Mouse (Mus musculus): ENCODE measurements around the gene Olfr270. TPM values are rescaled to one million over a fixed set of nuclear protein-coding genes. Genes with fewer than 3 reads are reported as not detected.

The Olfr270 gene
- total and polyA plus RNA-seq, 3 experiments: not detected

GRCm38 (mm10) chr4:53011732-53012361, 47.5 kb downstream of the Olfr270 start, which contains the start of gene Nipsnap3b (continued):
- TF ChIP-seq ETS1 (IDR thresholded peaks at IDR 0.05; ENCODE audit: low read depth, low read length) (no peak), MAX (IDR thresholded peaks at IDR 0.05; ENCODE audit: low read length) (no peak), MYC (IDR thresholded peaks at IDR 0.05; ENCODE audit: low read depth, low read length) (no peak), NRF1 (IDR thresholded peaks at IDR 0.05; ENCODE audit: insufficient read depth, low read depth, low read length, poor library complexity, severe bottlenecking) (peak; percentile 69), CHD2 (IDR thresholded peaks at IDR 0.05; ENCODE audit: low read length) (no peak), MAFK (IDR thresholded peaks at IDR 0.05; ENCODE audit: borderline replicate concordance, low read depth, low read length) (no peak), E2F4 (IDR thresholded peaks at IDR 0.05; ENCODE audit: borderline replicate concordance, low read depth, low read length) (no peak), EP300 (IDR thresholded peaks at IDR 0.05; ENCODE audit: low read depth in 1 of 2, low read length in 2 of 2) (no peak), MAZ (IDR thresholded peaks at IDR 0.05; ENCODE audit: low read depth, low read length) (no peak), POLR2AphosphoS5 (IDR thresholded peaks at IDR 0.05; ENCODE audit: borderline replicate concordance, low read depth, low read length) (no peak), NELFE (IDR thresholded peaks at IDR 0.05; ENCODE audit: low read depth, low read length) (peak; percentile 58; the same call in 1 of the 2 replicates), TBP (IDR thresholded peaks at IDR 0.05; ENCODE audit: low read depth, low read length) (no peak), ZKSCAN1 (IDR thresholded peaks at IDR 0.05; ENCODE audit: low read depth, low read length) (no peak), RCOR1 (IDR thresholded peaks at IDR 0.05; ENCODE audit: low read depth, low read length) (no peak)

GRCm38 (mm10) chr4:53014421-53014820, 50.1 kb downstream of the Olfr270 start:
- no peaks in the 10 kb centered on the region; the same call in 1 of the 2 replicates for H3K9me3 ChIP-seq (replicated peaks; ENCODE audit: insufficient read depth, low read length)

More at GRCm38 (mm10) chr4:53014421-53014820, 50.1 kb downstream of the Olfr270 start:
- Histone ChIP-seq H3K4me1 (ENCODE audit: control insufficient read depth in 1 of 2, insufficient read depth in 2 of 2, low read length in 2 of 2) (peaks cover 0 to 3% of the 10 kb centered on the region in 2 experiments; a peak in 1 of 4 replicates), H3K79me2 (ENCODE audit: control insufficient read depth, insufficient read depth, low read length, poor library complexity) (peaks cover 2% of the 10 kb centered on the region; the same call in 1 of the 2 replicates), H3K36me3 (ENCODE audit: control insufficient read depth in 1 of 2, insufficient read depth in 2 of 2, low read length in 2 of 2) (peaks cover 0 to 15% of the 10 kb centered on the region in 2 experiments; a peak in 3 of 4 replicates), H3K27me3 (ENCODE audit: control insufficient read depth in 1 of 2, insufficient read depth in 2 of 2, low read length in 2 of 2) (no peaks in the 10 kb centered on the region), H3K4me3 (ENCODE audit: control insufficient read depth in 1 of 2, insufficient read depth in 1 of 2, low read depth in 2 of 2, low read length in 2 of 2) (no peak overlapping the region), H3K9ac (ENCODE audit: control insufficient read depth, low read depth, low read length, poor library complexity, severe bottlenecking) (no peak overlapping the region), H3K27ac (ENCODE audit: control insufficient read depth, low read depth, low read length) (no peak overlapping the region)
- DNase-seq (ENCODE audit: low read depth, low spot score): no peak
- TF ChIP-seq USF2 (IDR thresholded peaks at IDR 0.05; ENCODE audit: borderline replicate concordance in 1 of 2, insufficient read depth in 1 of 2, low read depth in 1 of 2, low read length in 2 of 2): no peak
- TF ChIP-seq SMC3 (IDR thresholded peaks at IDR 0.05; ENCODE audit: low read depth, low read length): no peak
- no peak for TF ChIP-seq GATA1 (IDR thresholded peaks at IDR 0.05; ENCODE audit: low read depth, low read length)
- no peak for TF ChIP-seq UBTF (IDR thresholded peaks at IDR 0.05; ENCODE audit: borderline replicate concordance, insufficient read depth, low read depth, low read length)
- TF ChIP-seq CTCF (IDR thresholded peaks at IDR 0.05 in 2 of 3, conservative IDR thresholded peaks at IDR 0.05 in 1 of 3; ENCODE audit: control insufficient read depth in 1 of 3, insufficient read depth in 1 of 3, low read depth in 2 of 3, low read length in 3 of 3, poor library complexity in 1 of 3, severe bottlenecking in 1 of 3): no peak
- no peak for TF ChIP-seq MYB (IDR thresholded peaks at IDR 0.05; ENCODE audit: low read depth, low read length)
- no peak for TF ChIP-seq ETS1 (IDR thresholded peaks at IDR 0.05; ENCODE audit: low read depth, low read length)
- no peak for TF ChIP-seq KAT2A (conservative IDR thresholded peaks at IDR 0.05; ENCODE audit: low read depth, low read length)

Data from MEL (cell line).